Mouse (Mus musculus) limb, embryonic 14.5 days (tissue): ENCODE measurements around the gene Tmem51. TPM values are rescaled to one million over a fixed set of nuclear protein-coding genes. Genes with fewer than 3 reads are reported as not detected.
"Not testable (repeated sequence)": the region's sequence is repeated elsewhere in the genome, so short reads cannot be mapped to it uniquely, and the experiment has no call there.

Experiments
- ATAC-seq: fragments of 200-750 bp; cut with Nextera tagmentation; 2 replicates; pipeline ENCODE4 v1.8.0; 2017; ENCODE audit warnings: low read depth, moderate number of reproducible peaks, moderate TSS enrichment; ENCODE audit not compliant: low FRiP score
- DNase-seq: peaks from one replicate; pipeline ENCODE4 v3.0.0-alpha.2; 2015; ENCODE audit warnings: low spot score
- H3K27ac ChIP-seq: fragments of 300-500 bp; sonication (generic); replicated peaks from 2 replicates; pipeline ENCODE4 v1.5.1; 2014; ENCODE audit warnings: low read depth, mild to moderate bottlenecking, low read length, moderate library complexity, mixed read lengths
- H3K27me3 ChIP-seq: fragments of 300-500 bp; sonication (generic); 2 replicates; pipeline ENCODE4 v1.6.1; 2014; ENCODE audit warnings: low read length, mixed read lengths; ENCODE audit not compliant: control insufficient read depth, insufficient read depth
- H3K36me3 ChIP-seq: fragments of 300-500 bp; sonication (generic); 2 replicates; pipeline ENCODE4 v1.6.1; 2014; ENCODE audit warnings: mild to moderate bottlenecking, low read length, moderate library complexity, mixed read lengths; ENCODE audit not compliant: control insufficient read depth, insufficient read depth
- H3K4me1 ChIP-seq: fragments of 300-500 bp; sonication (generic); 2 replicates; pipeline ENCODE4 v1.6.1; 2014; ENCODE audit warnings: antibody characterized with exemption, low read length, mixed read lengths; ENCODE audit not compliant: control insufficient read depth, insufficient read depth
- H3K4me2 ChIP-seq: fragments of 300-500 bp; sonication (generic); replicated peaks from 2 replicates; pipeline ENCODE4 v1.6.1; 2014; ENCODE audit warnings: low read depth, mild to moderate bottlenecking, low read length, moderate library complexity; ENCODE audit not compliant: severe bottlenecking
- H3K4me3 ChIP-seq: fragments of 300-500 bp; sonication (generic); replicated peaks from 2 replicates; pipeline ENCODE4 v1.5.1; 2014; ENCODE audit warnings: low read length
- H3K9ac ChIP-seq: fragments of 300-500 bp; sonication (generic); 2 replicates; pipeline ENCODE4 v1.6.1; 2014; ENCODE audit warnings: mild to moderate bottlenecking, low read depth, low read length, moderate library complexity; ENCODE audit not compliant: severe bottlenecking
- H3K9me3 ChIP-seq: fragments of 300-500 bp; sonication (generic); 2 replicates; pipeline ENCODE4 v1.6.1; 2016; ENCODE audit warnings: low read length; ENCODE audit not compliant: control insufficient read depth
- POLR2A ChIP-seq: fragments of 200-500 bp; IDR thresholded peaks from 2 replicates; pipeline ENCODE4 v1.8.0; 2012; ENCODE audit warnings: inconsistent platforms, mild to moderate bottlenecking, moderate library complexity, borderline replicate concordance; ENCODE audit not compliant: insufficient read depth, insufficient read length; ENCODE audit errors: extremely low read depth
- WGBS: fragments of 180-500 bp; shearing (Covaris S2); extraction: QIAGEN DNeasy Blood & Tissue Kit; methylation state at CpG from one replicate; pipeline ENCODE4 v1.1.7; 2014; 5-methylcytosine and 5-hydroxymethylcytosine counted together
- polyA plus RNA-seq, 2 experiments: library from polyadenylated mRNA; depleted of rRNA in 1 of 2; stranded (reverse) in 1 of 2; unstranded in 1 of 2; fragments of >200 nt; fragmentation: Nextera tagmentation in 1 of 2; extraction: Ambion mirVana in 1 of 2; gene quantifications; 2 replicates each; pipeline versions ENCODE4 v1.2.1 to v1.2.3; 2012 to 2014

Gene Tmem51
- polyA plus RNA-seq, 2 experiments = 12.0 to 19.2 TPM

- H3K27ac ChIP-seq = no peak overlapping the region
Observed at GRCm38 (mm10) chr4:142053261-142053660, 30.8 kb downstream of the Tmem51 start.

GRCm38 (mm10) chr4:142052391-142053132 is 31.5 kb downstream of the Tmem51 start:
- no peak overlapping the region for H3K9ac ChIP-seq
- H3K9me3 ChIP-seq = no peaks in the 10 kb centered on the region
- DNase-seq (no peak), ATAC-seq (no peak)
- peaks cover 3% of the 10 kb centered on the region; the same call in 1 of the 2 replicates for H3K4me1 ChIP-seq
- no peaks in the 10 kb centered on the region for H3K36me3 ChIP-seq
- no peak overlapping the region for H3K27ac ChIP-seq
- H3K4me3 ChIP-seq = no peak overlapping the region
- H3K4me2 ChIP-seq = peak overlapping the region; percentile 33; the same call in 1 of the 2 replicates
- H3K27me3 ChIP-seq = no peaks in the 10 kb centered on the region
- WGBS = 31% methylated on average over 21 of the region's 22 CpGs
- no peak for TF ChIP-seq POLR2A

More at GRCm38 (mm10) chr4:142053261-142053660, 30.8 kb downstream of the Tmem51 start:
- 43% methylated on average over 4 of the region's 4 CpGs for WGBS
- no peak for TF ChIP-seq POLR2A
- H3K4me3 ChIP-seq = no peak overlapping the region
- no peak overlapping the region for H3K9ac ChIP-seq
- no peaks in the 10 kb centered on the region for H3K36me3 ChIP-seq
- no peak overlapping the region for H3K4me2 ChIP-seq
- no peaks in the 10 kb centered on the region for H3K9me3 ChIP-seq
- no peaks in the 10 kb centered on the region for H3K27me3 ChIP-seq
- no peak for ATAC-seq
- H3K4me1 ChIP-seq = peaks cover 3% of the 10 kb centered on the region; the same call in 1 of the 2 replicates
- DNase-seq = no peak

GRCm38 (mm10) chr4:142051883-142052282 is 32.2 kb downstream of the Tmem51 start:
- not testable (repeated sequence) for H3K9ac ChIP-seq, H3K27me3 ChIP-seq, H3K4me3 ChIP-seq, H3K27ac ChIP-seq, H3K36me3 ChIP-seq, ATAC-seq, H3K9me3 ChIP-seq, DNase-seq, H3K4me1 ChIP-seq
- H3K4me2 ChIP-seq = peak overlapping the region; percentile 33; the same call in 1 of the 2 replicates
- WGBS = 78% methylated on average over 6 of the region's 6 CpGs

DNA sequence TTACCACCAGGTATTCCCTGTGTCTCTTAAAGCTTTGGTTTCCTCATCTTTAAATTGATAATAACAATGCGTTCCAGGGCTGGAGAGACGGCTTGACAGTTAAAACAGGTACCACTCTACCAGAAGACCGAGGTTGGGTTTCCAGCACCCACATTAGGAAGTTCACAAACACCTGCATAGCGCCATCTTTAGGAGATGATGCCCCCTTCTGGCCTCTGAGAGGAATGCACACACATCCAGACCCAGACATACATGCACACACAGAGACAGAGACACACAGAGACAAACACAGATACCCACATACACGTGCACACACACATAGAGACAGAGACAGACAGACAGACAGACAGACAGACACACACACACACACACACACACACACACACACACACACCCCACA is 34.1 kb downstream of the Tmem51 start:
- Histone ChIP-seq H3K9me3 (no peaks in the 10 kb centered on the region), H3K4me2 (no peak overlapping the region), H3K4me1 (no peaks in the 10 kb centered on the region; the same call in 1 of the 2 replicates), H3K27ac (no peak overlapping the region), H3K36me3 (no peaks in the 10 kb centered on the region), H3K4me3 (no peak overlapping the region), H3K9ac (no peak overlapping the region), H3K27me3 (no peaks in the 10 kb centered on the region)
- TF ChIP-seq POLR2A = no peak
- no peak for DNase-seq
- ATAC-seq = no peak
- 90% methylated on average over 5 of the region's 5 CpGs for WGBS

DNA sequence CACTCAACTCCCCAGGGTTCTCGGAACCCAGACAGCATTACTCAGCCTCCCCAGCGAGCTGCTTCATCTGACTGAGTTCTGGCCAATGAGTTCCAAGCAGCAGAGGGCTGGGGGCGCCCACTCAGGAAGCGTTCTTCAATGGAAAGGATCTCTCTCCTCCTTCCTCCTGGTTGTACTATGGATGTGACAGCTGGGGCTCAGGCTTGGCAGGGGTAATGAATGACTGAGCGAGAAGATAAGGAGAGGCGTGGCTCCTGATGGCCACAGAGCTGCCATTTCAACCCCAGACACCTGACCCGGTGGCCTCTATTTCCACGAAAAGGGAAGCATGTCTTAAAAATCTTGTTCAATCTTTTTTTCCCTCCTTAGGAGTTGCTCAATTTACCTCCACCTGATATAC is 35.7 kb downstream of the Tmem51 start:
- no peak overlapping the region for H3K4me2 ChIP-seq
- no peak overlapping the region for H3K9ac ChIP-seq
- H3K27ac ChIP-seq = no peak overlapping the region
- no peak for DNase-seq
- no peaks in the 10 kb centered on the region for H3K9me3 ChIP-seq
- no peaks in the 10 kb centered on the region for H3K27me3 ChIP-seq
- peaks cover 8% of the 10 kb centered on the region for H3K4me1 ChIP-seq
- TF ChIP-seq POLR2A = no peak
- ATAC-seq = no peak
- no peak overlapping the region for H3K4me3 ChIP-seq
- 63% methylated on average over 8 of the region's 8 CpGs for WGBS
- H3K36me3 ChIP-seq = no peaks in the 10 kb centered on the region
